Mouse (Mus musculus) adrenal gland, postnatal 36 days (tissue): Measurements from ENCODE around the gene Spcs2. TPM values are rescaled to one million over a fixed set of nuclear protein-coding genes. Genes with fewer than 3 reads are reported as not detected.
"Not testable (repeated sequence)": the region's sequence is repeated elsewhere in the genome, so short reads cannot be mapped to it uniquely, and the experiment has no call there.

Experiments used
- DNase-seq, 2 experiments: peaks; one replicate each; pipeline ENCODE4 v3.0.0; 2021; ENCODE audit warnings: mixed read lengths in 1 of 2
- total RNA-seq, 2 experiments: library from RNA; stranded (reverse); gene quantifications; 2 replicates each; pipeline ENCODE4 v1.2.3; 2021

The Spcs2 gene
- total RNA-seq, 2 experiments from 2014 or later = 181 to 214 TPM

DNA sequence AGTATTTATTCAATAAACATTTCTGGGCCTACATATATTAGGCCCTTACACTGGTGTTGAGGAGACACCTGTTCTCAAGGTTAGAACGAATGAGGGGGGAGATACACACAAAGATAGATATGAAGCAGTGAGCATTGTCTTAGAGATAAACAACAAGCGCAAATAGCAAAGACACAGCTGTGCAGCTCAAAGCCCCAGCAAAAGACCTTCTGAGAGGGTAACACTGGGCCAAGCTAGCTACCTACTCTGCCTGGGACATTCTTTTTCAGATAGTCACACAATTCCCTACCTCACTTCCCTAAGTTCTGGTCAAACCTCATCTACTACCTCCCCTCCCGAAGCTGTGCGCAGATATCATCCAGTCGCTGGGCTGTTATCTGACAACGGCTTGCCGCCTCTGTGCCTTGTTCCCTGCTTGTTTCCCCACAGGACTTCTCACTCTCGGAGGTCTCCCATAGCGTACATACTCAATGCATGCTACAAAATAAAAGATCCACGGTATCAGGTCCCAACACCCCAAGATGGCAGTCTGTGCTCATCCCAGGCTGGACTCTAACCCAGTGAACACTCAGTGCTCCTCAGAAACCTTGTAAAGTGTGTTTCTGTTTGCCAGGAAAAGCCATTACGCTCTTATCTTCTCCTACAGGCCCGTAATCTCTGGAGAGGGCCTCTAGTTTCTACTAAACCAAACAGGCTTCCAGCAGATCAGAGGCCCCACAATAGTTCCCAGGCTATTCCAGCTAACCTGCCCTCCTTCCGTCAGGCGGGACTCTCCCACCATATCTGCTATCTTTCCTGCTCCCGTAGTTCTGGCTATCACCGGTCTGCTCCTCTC lies 38.4 kb downstream of the Spcs2 start:
- DNase-seq = no peak

DNA sequence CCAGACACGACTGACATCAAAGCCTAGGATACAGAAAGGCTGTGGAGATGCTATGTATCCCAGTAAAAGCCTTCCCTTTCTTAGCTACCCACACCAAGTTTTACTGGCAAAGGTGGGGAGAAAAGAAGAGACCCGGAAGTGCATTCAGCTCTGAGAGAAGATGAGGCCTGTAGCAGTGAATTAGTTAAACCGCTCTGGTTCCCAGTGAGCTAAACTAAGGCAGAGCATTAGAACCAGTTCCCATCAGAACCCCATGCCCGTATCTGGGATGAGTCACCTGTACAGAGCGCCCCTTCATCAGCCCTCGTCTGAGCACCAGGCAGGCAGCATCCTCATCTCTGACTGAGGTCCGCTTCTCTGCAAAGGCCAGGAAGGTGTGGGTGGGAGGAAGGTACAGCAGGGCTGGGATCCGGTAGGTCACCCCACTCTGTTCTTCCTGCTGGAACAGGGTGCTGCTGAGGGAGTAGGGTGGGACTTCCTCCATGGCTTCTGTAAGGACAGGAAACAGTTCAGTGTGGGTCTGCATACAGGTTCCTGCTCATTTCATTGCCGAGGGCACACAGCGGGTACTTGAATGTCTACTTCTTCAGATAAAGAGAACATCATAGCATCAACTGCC lies 40.1 kb downstream of the Spcs2 start:
- no peak for DNase-seq

GRCm38 (mm10) chr7:99822426-99822825 lies 40.8 kb downstream of the Spcs2 start:
- DNase-seq = no peak

- no peak for DNase-seq
Observed at GRCm38 (mm10) chr7:99821953-99822352, 41.3 kb downstream of the Spcs2 start.

GRCm38 (mm10) chr7:99818181-99818725 lies 45.0 kb downstream of the Spcs2 start:
- not testable (repeated sequence) for DNase-seq

GRCm38 (mm10) chr7:99813394-99813793 lies 49.9 kb downstream of the Spcs2 start:
- peak; percentile 67 to 68 for DNase-seq

GRCm38 (mm10) chr7:99811661-99812060 lies 51.6 kb downstream of the Spcs2 start:
- DNase-seq = no peak

DNA sequence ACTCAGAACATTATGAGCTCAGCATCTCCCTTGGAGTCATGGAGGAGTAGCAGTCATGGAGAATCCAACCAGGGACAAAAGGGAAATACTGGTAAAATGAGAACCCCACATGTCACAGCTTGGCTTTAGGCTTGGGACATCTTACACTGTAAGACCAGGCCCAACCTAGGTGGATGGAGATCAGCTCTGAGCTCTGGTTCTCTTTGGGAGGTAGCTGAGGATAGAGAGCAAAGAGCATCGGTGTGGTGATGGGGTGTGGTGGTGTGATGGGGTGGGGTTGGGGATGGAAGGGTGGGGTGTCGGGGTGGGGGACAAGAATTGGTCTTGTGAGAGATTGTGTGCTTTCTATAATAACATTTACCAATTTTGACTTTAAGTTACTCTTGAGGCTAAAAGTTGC lies 52.4 kb downstream of the Spcs2 start:
- no peak for DNase-seq

GRCm38 (mm10) chr7:99807043-99807442 lies 56.2 kb downstream of the Spcs2 start:
- not testable (repeated sequence) for DNase-seq

DNA sequence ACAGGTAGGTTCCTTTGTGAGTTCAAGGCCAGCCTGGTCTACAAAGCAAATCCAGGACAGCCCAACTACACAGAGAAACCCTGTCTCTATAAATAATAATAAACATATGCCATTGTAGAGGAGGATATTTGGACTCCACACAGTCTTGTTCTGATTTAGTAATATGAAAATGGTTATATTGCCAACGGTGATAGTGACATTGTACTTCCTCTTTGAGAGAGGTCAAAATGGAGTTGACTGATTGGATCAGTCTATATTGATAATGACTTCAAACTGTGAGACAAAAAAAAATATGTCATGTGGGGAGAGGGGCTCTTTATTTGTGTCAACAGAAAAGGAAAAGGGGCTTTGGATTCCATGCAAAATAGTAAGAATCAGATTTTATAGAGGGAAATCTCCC lies 57.9 kb downstream of the Spcs2 start:
- no peak for DNase-seq

DNA sequence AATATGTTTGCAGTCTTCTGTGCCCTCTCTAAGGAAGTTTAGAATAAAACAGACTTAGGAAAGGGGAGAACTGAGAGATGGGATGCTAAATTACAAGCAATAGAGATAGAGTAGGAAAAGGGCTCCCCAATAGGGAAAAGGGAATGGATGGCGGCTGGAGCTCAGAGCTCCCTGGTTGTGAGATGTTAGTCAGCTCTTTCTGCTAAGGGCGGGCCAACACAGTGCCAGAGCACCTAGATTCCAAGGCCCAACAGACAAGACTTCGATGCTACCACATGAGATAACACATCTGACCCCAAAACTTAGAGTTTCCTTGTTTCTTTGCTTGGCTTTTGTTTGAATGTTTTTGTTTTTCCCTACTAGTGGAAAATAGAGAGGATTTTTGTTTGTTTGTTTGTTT lies 59.2 kb downstream of the Spcs2 start:
- not testable (repeated sequence) for DNase-seq

DNA sequence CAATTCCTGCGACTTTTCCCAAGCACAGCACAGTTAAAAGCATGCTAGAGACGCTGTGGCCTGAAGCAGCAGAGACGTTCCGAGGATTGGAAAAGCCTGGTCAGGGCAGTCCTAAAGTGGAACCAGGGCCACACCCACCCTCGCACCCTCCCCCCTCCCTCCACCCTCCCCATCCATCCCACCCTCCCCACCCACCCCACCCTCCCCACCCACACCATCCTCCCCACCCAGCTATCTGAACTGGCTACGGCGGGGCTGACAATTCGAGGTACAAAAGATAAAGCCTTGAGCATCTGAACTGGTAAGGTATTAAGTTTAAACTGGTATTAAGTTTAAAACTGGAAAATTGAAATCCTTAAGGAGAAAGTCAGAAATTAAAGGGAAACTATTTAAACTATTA lies 59.7 kb downstream of the Spcs2 start:
- DNase-seq = no peak

- no peak for DNase-seq
Observed at GRCm38 (mm10) chr7:99799118-99799517, 64.1 kb downstream of the Spcs2 start.

- peak; percentile 36 to 74 for DNase-seq
Observed at GRCm38 (mm10) chr7:99797911-99798647, 65.2 kb downstream of the Spcs2 start.

DNA sequence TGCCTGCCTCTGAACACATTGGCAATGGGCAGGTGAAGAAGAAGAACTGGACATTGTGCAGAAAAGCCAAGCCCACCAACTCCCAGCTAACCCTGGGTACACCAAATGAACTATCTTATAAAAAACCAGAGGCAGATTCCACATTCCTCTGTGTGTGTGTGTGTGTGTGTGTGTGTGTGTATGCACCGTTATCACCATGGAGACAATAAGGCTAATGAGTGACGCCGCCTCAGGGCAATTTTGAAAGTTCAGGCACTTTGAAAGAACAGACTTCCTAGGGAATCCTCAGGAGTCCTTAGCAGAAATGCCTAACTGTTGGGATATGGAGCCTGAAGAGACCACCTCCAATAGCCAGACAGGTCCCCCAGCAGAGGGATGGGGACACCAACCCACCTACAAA lies 66.0 kb downstream of the Spcs2 start:
- DNase-seq = no peak

GRCm38 (mm10) chr7:99796471-99796870 lies 66.8 kb downstream of the Spcs2 start:
- no peak for DNase-seq

DNA sequence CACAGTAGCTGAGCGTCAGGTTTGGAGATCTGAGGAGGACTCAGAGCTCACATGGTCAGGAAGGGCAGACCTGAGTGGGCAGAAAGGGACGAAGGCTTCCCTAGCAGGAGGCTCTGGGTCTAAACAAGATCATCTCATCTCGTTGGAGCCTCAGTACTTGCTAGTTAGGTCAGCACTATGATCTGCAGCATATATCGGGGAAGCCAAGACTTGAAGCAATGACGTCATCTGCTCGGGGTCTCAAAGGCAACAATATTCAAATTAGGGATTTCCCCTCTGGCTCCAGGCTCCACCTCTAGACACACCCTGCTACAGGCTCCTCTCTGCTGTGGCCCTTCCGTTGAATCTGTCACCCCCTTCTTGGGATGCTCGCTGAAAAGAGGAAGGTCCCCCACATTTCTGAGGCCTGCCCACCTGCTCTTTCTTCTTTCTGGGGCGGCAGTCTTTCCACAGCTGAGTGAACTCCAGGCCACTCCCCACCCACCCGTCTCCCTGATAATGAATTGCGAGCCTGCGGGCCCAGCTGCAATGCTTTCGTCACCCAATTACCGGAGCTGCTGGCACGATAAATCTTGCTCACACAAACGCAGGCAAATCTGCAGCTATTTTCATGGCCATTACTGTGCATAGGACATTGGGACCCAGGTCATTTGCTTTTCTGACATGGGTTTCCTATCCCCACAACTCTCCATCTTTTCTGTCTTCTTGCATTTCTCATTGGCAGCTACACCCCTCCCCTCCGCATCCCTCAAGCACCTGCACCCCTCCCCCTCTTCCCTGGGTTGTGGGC lies 67.9 kb downstream of the Spcs2 start:
- no peak for DNase-seq

- DNase-seq = no peak
Observed at GRCm38 (mm10) chr7:99794096-99794495, 69.2 kb downstream of the Spcs2 start.

GRCm38 (mm10) chr7:99790816-99791215 lies 72.4 kb downstream of the Spcs2 start:
- no peak for DNase-seq

- no peak for DNase-seq
Observed at GRCm38 (mm10) chr7:99788563-99788962, 74.7 kb downstream of the Spcs2 start.

DNA sequence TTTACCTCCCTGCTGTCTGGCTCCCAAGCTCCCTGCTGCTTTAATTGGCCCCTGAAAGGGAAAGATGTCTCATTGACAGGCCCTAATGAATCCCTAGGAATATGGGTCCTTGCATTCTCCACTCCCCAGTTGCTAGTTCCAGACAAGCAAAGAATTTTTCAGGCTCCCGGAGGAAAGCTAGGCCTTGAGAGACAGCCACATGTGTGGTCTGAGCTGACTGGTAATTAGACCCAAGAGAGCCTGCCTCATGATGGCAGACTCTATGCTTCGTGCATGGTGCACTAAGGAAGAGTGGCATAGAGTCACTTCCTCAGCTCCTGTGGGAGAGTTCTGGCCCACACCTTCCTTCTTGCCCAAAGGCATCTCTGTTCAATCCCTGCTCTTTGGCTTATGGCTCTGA lies 75.3 kb downstream of the Spcs2 start:
- no peak for DNase-seq
